Mouse (Mus musculus) natural killer cell, adult 2 months (primary cell): ENCODE data around the gene Epdr1.
"Not testable (repeated sequence)": the region's sequence is repeated elsewhere in the genome, so short reads cannot be mapped to it uniquely, and the experiment has no call there.

Experiments used
- DNase-seq, 2 experiments: peaks; one replicate each; pipeline ENCODE4 v3.0.0; 2022; ENCODE audit warnings: low spot score in 2 of 2

Epdr1 gene

DNA sequence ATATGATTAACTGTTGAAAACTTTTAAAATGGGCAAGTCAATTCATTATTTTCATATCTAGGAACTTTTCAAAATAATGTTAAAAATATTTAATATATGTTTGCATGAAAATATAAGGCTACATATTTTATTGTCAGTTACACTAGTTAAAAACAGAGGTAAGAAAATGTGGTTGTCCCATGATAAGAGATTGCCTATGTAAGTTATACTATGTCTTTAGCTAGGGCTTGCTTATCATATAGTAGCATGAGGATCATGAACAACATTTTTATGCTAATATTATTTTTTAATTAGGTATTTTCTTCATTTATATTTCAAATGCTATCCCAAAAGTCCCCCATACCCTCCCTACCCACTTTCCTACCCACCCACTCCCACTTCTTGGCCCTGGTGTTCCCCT, 14.8 kb downstream of the Epdr1 start:
- DNase-seq = no peak

DNA sequence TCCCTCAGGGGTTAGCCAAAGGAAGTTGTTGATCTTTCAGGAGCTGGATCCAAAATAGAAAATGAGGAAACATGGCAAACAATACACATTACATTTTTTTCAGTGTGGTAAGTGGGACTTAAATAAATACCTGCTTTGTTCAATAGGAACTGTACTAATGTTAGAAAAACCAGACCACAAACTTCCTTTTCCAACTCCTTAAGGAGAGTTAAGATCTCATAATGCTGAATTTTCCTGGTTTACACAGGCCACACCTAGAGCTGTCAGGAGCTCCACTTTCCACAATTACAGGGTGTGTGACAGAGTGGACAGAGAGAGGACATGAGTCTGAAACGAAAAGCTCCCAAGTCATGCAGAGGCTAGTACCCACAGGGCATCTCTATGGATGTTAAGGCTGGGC, 16.0 kb downstream of the Epdr1 start:
- no peak for DNase-seq

DNA sequence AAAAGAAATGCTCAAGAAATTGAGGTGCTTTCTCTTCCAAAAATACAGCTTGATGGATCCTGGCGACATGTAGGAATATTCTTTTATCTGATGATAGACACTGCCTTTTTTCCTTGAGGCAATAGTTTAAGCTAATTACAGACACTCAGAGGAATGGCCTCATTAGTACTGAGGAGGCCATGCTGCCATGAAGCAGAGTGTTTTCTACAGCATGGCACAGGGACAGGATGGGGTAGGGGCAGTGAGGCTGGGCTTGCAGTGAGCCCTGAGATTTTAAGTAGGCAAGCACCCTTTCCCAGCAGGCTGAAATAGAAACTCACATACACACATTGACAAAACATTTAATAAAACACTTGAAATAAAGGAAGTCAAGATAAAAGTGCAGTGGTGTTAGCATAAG, 17.2 kb downstream of the Epdr1 start:
- DNase-seq = no peak

DNA sequence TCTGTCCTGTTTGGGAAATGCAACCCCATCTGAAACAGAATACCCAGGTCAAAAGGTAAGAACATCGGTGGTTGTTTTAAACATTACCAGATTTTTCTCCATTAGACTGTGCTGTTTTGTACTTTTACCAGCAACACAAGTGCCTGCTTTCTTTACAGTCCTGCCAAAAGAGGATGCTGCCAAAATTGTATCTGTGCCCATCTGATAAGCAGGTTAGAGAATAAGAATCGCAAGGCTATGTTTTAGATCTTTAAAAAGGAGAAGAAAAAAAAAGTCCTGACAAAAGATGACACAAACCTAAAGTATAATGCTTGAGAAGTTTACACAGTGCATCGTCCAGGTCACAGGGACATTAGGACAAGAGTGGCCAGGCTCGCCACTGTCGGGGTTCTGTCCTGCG, 20.5 kb downstream of the Epdr1 start:
- DNase-seq = no peak

DNA sequence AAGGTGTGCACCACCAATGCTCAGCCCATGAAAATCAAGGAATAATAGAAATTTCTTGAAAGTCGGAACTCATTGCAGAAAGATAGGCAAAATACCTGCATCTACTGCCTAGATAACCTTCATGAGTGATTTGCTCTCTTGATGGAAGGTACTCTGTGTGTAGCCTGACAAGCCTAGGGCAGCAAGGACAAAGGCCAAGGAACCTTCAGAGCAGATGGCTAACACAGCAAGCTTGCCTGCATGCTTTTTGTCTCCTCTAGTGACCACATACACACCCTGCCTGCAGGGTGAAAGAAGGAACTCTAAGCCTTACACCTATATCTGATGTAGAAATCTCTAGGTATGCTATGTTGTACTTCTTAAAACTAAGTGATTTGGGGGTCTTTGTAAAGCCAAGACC, 24.6 kb downstream of the Epdr1 start:
- DNase-seq = no peak

- no peak for DNase-seq
Observed at GRCm38 (mm10) chr13:19590996-19591759, 28.5 kb downstream of the Epdr1 start.

DNA sequence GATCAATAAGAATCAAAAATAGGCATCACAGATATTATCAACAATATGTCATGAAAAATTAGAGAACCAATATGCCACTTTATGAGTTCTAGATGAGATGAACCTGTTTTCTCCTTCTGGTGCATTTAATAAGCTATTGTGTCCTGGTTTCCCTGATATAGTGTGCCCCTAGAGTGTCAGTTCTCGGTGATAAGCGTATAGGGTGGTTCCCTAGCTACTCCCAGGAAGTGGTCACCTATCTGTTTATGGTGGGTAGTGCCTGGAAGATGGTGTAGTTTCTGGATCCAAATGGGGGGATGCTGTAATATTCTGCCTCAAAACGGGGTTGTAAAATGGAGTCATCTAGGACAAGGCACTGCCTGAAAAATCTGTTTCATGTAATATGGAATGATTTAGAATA, 43.8 kb downstream of the Epdr1 start:
- no peak for DNase-seq

DNA sequence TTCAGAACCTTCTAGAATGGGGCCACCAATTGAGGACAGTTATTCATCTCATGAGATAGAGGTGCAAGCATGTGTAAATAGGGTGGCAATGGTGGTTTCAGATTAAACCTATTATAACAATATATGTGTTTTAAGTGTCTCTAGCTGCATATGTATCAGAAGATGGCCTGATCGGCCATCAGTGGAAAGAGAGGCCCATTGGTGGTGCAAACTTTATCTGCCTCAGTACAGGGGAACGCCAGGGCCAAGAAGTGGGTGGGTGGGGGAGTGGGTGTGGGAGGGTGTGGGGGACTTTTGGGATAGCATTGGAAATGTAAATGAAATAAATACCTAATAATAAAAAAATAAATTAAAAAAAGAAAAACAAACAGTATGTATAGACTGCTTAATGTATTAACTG, 45.0 kb downstream of the Epdr1 start:
- not testable (repeated sequence) for DNase-seq

- not testable (repeated sequence) for DNase-seq
Observed at GRCm38 (mm10) chr13:19570166-19570565, 49.6 kb downstream of the Epdr1 start.

GRCm38 (mm10) chr13:19562510-19562909, 57.2 kb downstream of the Epdr1 start:
- no peak for DNase-seq

DNA sequence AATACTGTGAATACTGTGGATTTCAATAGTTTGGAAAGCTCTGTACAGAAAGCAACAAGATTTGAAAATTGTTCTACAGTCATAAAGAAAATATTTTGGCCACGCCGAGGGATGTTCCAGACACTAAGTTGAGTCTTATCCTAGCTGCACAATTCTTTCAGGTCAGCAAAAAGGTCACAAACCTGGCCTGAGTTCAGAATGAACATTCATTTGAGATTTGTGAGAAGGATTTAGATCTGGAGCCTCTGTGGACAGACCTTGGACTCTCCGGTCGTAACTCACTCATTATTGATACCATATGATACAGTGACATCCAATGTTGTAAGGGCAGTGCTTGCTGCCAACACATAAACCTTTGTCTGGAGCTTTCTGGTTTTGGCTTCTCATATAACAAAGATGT, 64.3 kb downstream of the Epdr1 start:
- DNase-seq = no peak
